Mouse (Mus musculus) embryonic facial prominence, embryonic 15.5 days (tissue): ENCODE measurements at regions not wholly inside any gene's neighbourhood (a gene's known extent, or its start where the extent isn't known, plus 50 kb on each side); places are given as distances from the start of the nearest gene placed in this dataset.

ENCODE experiments used
- ATAC-seq: fragments of 200-750 bp; cut with Nextera tagmentation; 2 replicates; pipeline ENCODE4 v1.8.0; 2017; ENCODE audit warnings: low read depth, moderate TSS enrichment; ENCODE audit not compliant: insufficient number of reproducible peaks, low FRiP score, low TSS enrichment
- H3K27ac ChIP-seq: fragments of 300-500 bp; sonication (generic); replicated peaks from 2 replicates; pipeline ENCODE4 v1.5.1; 2015; ENCODE audit warnings: mild to moderate bottlenecking, inconsistent platforms
- H3K27me3 ChIP-seq: fragments of 300-500 bp; sonication (generic); 2 replicates; pipeline ENCODE4 v1.6.1; 2015; ENCODE audit warnings: inconsistent platforms
- H3K36me3 ChIP-seq: fragments of 300-500 bp; sonication (generic); 2 replicates; pipeline ENCODE4 v1.6.1; 2015; ENCODE audit warnings: mild to moderate bottlenecking, inconsistent platforms
- H3K4me1 ChIP-seq: fragments of 300-500 bp; sonication (generic); 2 replicates; pipeline ENCODE4 v1.6.1; 2015; ENCODE audit warnings: inconsistent platforms
- H3K4me2 ChIP-seq: fragments of 300-500 bp; sonication (generic); replicated peaks from 2 replicates; pipeline ENCODE4 v1.6.1; 2015; ENCODE audit warnings: mild to moderate bottlenecking, inconsistent platforms
- H3K4me3 ChIP-seq: fragments of 300-500 bp; sonication (generic); replicated peaks from 2 replicates; pipeline ENCODE4 v1.5.1; 2015; ENCODE audit warnings: mild to moderate bottlenecking, inconsistent platforms
- H3K9ac ChIP-seq: fragments of 300-500 bp; sonication (generic); 2 replicates; pipeline ENCODE4 v1.6.1; 2015; ENCODE audit warnings: inconsistent platforms
- H3K9me3 ChIP-seq: fragments of 300-500 bp; sonication (generic); replicated peaks from 2 replicates; pipeline ENCODE4 v1.6.1; 2016; ENCODE audit warnings: inconsistent platforms
- WGBS: fragments of 180-500 bp; shearing (Covaris S2); methylation state at CpG from one replicate; pipeline ENCODE4 v1.1.7; 2015; 5-methylcytosine and 5-hydroxymethylcytosine counted together

DNA sequence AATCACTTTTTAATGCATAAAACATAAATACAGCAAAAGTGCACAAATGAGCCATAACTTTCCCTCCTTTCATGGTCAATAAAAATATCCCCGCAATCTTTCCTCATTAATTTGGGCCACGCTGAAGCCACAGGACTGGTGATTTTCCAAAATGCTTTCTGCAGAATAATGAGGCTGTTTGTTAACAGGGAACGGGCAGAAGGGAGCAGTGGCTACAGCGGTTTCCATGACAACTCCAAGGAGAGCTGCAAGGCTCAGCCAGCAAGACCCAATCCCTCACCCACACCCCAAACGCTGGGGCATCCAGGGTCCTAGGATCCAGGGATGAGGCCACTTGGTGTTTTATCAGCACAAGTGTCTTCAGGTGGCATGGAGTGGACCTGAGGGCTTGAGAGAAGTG lies 248.2 kb upstream of the Kcnab2 start:
- no peak for ATAC-seq

DNA sequence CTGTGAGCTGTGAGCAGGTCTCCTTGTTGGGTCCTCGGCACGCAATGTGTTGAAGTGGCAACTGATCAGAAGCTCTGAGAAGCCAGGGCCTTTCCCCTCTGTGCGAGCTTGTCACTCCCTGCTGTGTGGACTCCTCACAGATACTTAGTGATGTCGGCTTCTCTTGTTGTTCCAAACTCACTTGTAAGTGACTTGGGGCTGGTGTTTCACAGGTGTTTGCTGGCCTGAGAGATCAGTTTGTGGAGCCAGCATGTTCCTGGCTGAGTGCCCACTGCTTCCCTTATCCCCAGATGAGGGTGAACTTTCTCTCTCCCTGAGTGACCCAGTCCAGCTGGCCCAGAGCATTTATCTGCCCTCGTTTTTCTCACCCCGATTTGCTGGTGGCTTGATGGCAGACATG lies 247.8 kb upstream of the Kcnab2 start:
- Histone ChIP-seq H3K4me1 (no peaks in the 10 kb centered on the region), H3K27me3 (peaks cover 10% of the 10 kb centered on the region; the same call in 1 of the 2 replicates), H3K9me3 (no peaks in the 10 kb centered on the region), H3K27ac (no peak overlapping the region), H3K36me3 (no peaks in the 10 kb centered on the region), H3K9ac (no peak overlapping the region), H3K4me3 (no peak overlapping the region), H3K4me2 (no peak overlapping the region)
- WGBS: 47% methylated on average over 6 of the region's 6 CpGs
- ATAC-seq: no peak

More for the DNA sequence above, 248.2 kb upstream of the Kcnab2 start:
- 58% methylated on average over 5 of the region's 5 CpGs for WGBS
- H3K4me2 ChIP-seq: no peak overlapping the region
- H3K27me3 ChIP-seq: peaks cover 10% of the 10 kb centered on the region; the same call in 1 of the 2 replicates
- H3K4me3 ChIP-seq: no peak overlapping the region
- no peak overlapping the region for H3K27ac ChIP-seq
- no peak overlapping the region for H3K9ac ChIP-seq
- H3K9me3 ChIP-seq: no peaks in the 10 kb centered on the region
- H3K36me3 ChIP-seq: no peaks in the 10 kb centered on the region
- H3K4me1 ChIP-seq: no peaks in the 10 kb centered on the region

DNA sequence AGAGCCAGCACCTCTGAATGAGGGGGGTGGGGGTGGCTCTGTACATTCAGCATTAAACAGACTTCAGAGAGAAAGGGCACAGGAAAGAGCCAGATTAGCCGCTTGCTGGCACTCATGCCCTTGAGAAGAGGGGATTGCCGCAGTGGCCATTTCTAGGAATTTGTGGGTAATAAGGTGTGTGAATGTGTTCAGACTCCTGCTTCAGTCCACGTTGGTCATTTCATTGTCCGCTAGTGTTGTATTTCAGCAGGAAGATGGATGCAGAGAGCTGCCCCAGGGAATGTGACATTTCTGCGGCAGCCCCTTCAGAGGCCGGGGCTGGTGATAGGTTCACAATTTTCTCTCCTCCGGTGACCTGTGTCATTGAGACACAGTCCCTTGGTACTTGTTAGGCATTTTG lies 247.1 kb upstream of the Kcnab2 start:
- 39% methylated on average over 7 of the region's 7 CpGs for WGBS
- H3K9ac ChIP-seq: no peak overlapping the region
- no peaks in the 10 kb centered on the region for H3K36me3 ChIP-seq
- ATAC-seq: no peak
- no peak overlapping the region for H3K4me2 ChIP-seq
- peaks cover 10% of the 10 kb centered on the region; the same call in 1 of the 2 replicates for H3K27me3 ChIP-seq
- no peaks in the 10 kb centered on the region for H3K9me3 ChIP-seq
- H3K4me3 ChIP-seq: no peak overlapping the region
- no peaks in the 10 kb centered on the region for H3K4me1 ChIP-seq
- no peak overlapping the region for H3K27ac ChIP-seq

DNA sequence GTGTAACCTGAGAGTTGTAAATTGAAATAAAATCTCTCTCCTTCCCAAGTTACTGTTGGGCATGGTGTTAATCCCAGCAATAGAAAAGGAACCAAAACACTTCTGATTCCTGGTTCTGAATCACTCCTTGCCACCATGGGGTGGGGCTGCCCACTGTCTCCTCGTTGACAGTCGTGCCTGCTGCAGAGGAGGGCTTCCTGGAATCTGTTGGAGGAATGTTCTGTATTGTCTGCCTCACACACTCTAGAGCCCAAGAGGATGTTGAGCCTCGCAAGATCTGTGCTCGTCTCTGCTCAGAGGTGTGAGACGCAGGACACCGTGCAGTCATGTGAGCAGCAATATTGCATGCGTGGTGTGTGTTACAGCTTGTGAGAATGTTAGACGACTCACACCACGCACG lies 246.4 kb upstream of the Kcnab2 start:
- H3K9me3 ChIP-seq: no peaks in the 10 kb centered on the region
- H3K36me3 ChIP-seq: no peaks in the 10 kb centered on the region
- peaks cover 10% of the 10 kb centered on the region; the same call in 1 of the 2 replicates for H3K27me3 ChIP-seq
- H3K4me2 ChIP-seq: no peak overlapping the region
- H3K9ac ChIP-seq: no peak overlapping the region
- no peak overlapping the region for H3K4me3 ChIP-seq
- ATAC-seq: no peak
- WGBS: 54% methylated on average over 10 of the region's 10 CpGs
- H3K27ac ChIP-seq: no peak overlapping the region
- no peaks in the 10 kb centered on the region for H3K4me1 ChIP-seq

DNA sequence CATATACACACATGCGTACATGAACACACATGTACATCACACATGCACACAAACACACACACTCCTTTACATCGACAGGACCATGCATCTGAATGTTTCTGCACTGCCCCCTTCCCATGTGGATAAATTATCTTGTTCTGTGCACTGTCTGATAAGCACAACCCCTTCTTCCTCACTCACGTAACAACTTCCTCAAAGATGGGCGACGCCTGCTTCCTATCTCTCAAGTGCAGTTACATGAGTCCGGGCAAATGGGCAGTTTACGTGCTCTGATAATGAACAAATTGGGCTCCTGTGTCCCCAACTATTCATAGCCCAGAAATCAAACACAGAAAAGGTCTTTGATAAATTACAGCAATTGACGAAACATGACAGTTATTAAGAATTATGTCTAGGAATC lies 242.9 kb upstream of the Kcnab2 start:
- Histone ChIP-seq H3K9me3 (no peaks in the 10 kb centered on the region), H3K4me2 (no peak overlapping the region), H3K27ac (no peak overlapping the region), H3K4me3 (no peak overlapping the region), H3K27me3 (peaks cover 10% of the 10 kb centered on the region; the same call in 1 of the 2 replicates), H3K4me1 (no peaks in the 10 kb centered on the region), H3K36me3 (no peaks in the 10 kb centered on the region), H3K9ac (no peak overlapping the region)
- 84% methylated on average over 8 of the region's 8 CpGs for WGBS
- no peak for ATAC-seq

DNA sequence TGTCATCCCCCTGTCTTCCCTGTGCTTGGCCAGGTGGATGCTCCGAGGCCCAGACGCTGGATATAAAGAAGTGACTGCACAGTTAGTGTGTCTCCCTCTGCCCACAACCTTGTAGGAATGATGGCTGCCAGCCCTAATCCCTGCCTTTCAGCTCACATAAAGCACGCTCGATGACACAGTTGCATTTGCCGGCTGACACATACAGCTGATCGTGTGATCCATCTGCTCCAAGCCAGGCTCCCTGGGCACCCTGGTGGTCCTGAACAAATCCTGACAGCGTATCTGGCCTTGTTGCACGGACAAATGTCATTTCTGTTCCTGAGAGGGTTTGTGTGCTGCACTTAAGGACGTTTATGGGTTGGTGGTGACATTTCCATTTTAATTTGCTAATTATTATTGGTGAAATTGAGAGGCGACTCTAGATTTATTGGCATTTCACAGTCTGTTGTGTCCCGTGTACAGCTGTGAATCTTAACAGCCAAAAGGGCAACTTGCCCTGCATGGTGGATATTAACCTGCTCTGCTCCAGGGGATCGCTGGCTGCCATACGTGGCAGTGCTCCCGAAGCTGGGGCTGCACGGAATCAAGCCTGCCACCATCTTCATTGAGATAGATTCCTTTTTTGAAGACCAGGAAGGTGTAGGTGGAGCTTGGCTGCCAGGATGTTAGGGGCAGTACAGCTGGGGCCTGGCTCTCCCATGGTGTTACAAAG lies 241.9 kb upstream of the Kcnab2 start:
- no peak for ATAC-seq
- H3K9me3 ChIP-seq: no peaks in the 10 kb centered on the region

DNA sequence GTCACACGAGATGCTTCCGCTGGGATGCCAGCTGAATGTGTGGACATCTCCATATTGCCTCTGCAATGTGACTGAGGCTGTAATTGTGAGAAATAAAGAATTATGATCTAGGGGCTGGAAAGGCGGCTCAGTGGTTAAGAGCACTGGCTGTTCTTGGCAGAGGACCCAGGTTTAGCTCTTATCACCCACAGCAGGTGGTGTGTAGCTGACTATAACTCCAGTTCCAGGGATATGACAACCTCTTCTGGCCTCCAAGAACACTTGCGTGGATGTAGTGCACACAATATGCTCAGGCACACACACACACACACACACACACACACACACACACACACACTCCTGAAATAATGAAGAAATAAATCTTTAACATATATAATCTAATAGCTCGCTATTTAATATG lies 232.7 kb upstream of the Kcnab2 start:
- WGBS: 88% methylated on average over 5 of the region's 5 CpGs
- no peak for ATAC-seq

More for the DNA sequence above, 241.9 kb upstream of the Kcnab2 start:
- 83% methylated on average over 15 of the region's 15 CpGs for WGBS
- Histone ChIP-seq H3K4me1 (no peaks in the 10 kb centered on the region), H3K27ac (no peak overlapping the region), H3K36me3 (no peaks in the 10 kb centered on the region), H3K27me3 (peaks cover 7% of the 10 kb centered on the region; the same call in 1 of the 2 replicates), H3K4me3 (no peak overlapping the region), H3K9ac (no peak overlapping the region), H3K4me2 (no peak overlapping the region)

DNA sequence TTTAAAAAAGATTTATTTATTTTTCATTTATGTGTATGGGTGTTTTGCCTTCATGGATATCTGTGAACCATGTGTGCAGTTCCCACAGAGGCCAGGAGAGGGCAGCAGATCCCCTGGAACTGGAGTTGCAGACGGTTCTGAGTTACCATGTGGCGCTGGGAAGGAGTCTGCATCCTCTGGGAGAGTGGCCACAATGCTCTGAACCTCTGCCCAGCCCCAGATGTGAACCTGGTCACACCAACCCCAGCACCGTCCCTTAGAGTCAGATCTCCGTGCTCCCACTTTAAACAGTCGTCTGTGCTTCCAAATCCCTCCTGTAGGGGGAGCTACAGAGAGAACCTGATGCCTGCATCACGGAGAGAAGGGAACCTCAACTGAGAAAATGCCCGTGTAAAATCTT lies 222.5 kb upstream of the Kcnab2 start:
- Histone ChIP-seq H3K27me3 (0 out of 2 replicates have a peak, but pooled peaks cover 3% of the 10 kb centered on the region), H3K4me3 (no peak overlapping the region), H3K9me3 (0 out of 2 replicates have a peak, but pooled peaks cover 4% of the 10 kb centered on the region), H3K36me3 (no peaks in the 10 kb centered on the region), H3K4me2 (no peak overlapping the region), H3K9ac (no peak overlapping the region), H3K4me1 (no peaks in the 10 kb centered on the region), H3K27ac (no peak overlapping the region)
- ATAC-seq: no peak
- 77% methylated on average over 7 of the region's 7 CpGs for WGBS

More for the DNA sequence above, 232.7 kb upstream of the Kcnab2 start:
- Histone ChIP-seq H3K4me1 (no peaks in the 10 kb centered on the region), H3K36me3 (no peaks in the 10 kb centered on the region), H3K4me2 (no peak overlapping the region), H3K4me3 (no peak overlapping the region), H3K27ac (no peak overlapping the region), H3K27me3 (no peaks in the 10 kb centered on the region), H3K9me3 (no peaks in the 10 kb centered on the region), H3K9ac (no peak overlapping the region)

DNA sequence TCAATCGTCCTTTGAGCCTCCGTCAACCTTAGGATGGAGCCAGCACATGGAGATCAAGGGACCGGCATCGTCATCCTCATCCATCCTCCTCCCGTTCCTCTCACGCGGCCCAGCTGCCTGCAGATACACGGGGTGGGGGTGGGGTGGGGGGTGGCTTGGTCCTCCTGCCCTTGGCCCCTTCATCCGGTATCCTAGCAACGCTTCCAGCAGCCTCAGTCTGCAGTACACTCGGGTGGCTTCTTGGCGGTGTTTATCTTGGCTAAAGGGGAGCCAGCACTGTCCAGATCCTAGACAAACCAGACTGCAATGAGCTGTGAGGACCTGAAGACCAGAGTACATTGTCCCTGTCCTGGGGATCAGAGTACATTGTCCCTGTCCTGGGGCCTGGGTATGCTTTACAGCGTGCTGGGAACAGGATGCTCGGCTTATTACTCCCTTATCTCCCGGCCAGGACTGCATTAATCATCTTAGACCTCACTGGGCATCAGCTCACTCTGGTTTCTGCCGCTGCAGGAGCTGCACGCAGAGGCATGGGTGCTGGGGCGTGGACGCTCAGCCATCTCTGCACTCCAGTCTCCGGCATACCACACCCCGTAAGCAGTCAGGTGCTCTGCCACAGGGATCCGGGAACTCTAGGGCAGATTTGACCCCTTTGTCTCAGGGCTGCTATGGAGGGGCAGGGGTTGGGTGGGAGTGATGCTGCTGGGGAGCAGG lies 219.7 kb upstream of the Kcnab2 start:
- no peak overlapping the region for H3K9ac ChIP-seq
- H3K27me3 ChIP-seq: 0 out of 2 replicates have a peak, but pooled peaks cover 3% of the 10 kb centered on the region
- ATAC-seq: no peak
- WGBS: 55% methylated on average over 22 of the region's 22 CpGs
- no peak overlapping the region for H3K27ac ChIP-seq
- no peak overlapping the region for H3K4me3 ChIP-seq
- no peak overlapping the region for H3K4me2 ChIP-seq
- H3K4me1 ChIP-seq: no peaks in the 10 kb centered on the region
- no peaks in the 10 kb centered on the region for H3K36me3 ChIP-seq
- H3K9me3 ChIP-seq: 0 out of 2 replicates have a peak, but pooled peaks cover 4% of the 10 kb centered on the region

DNA sequence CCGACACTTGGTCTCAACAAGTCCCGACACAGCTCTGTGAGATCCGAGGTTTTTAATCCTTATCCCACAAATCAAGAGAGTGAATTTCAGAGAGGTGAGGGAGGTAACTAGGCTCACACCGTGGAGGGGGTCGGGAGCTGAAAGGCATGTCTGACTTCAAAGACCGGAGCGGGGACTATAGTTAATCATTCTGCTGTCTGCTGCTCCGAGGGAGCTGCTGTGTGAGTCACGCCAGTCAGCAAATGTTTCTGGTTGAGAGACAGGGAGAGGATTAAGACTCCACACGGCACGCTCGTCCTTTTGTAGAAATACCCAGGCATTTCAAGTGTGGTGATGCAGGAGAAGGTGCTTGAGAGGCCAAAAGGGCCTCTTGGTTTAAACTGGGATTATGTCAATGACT lies 214.1 kb upstream of the Kcnab2 start:
- no peaks in the 10 kb centered on the region for H3K9me3 ChIP-seq
- no peak for ATAC-seq

DNA sequence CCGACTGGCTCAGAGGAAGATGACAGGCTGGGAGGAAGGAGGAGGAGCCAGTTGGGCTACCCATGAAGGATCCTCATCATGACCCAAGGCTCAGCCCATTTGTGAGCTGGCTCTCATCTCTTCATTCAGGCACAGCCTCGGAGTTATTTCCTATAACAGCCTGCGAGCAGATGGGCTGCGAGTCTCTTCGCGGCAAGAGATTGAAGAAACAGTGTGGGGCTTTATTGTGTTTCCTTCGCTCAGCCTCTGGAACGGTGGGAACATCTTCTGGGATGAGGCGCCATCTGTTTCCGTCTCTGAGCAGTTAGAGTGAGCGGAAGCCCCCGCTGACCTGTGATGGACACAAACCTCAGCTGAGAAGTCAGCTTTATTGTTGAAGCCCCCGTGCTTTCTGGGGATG lies 213.6 kb upstream of the Kcnab2 start:
- H3K4me1 ChIP-seq: no peaks in the 10 kb centered on the region
- H3K36me3 ChIP-seq: no peaks in the 10 kb centered on the region
- no peak overlapping the region for H3K4me2 ChIP-seq
- ATAC-seq: no peak
- H3K4me3 ChIP-seq: no peak overlapping the region
- H3K9ac ChIP-seq: no peak overlapping the region
- no peak overlapping the region for H3K27ac ChIP-seq
- no peaks in the 10 kb centered on the region for H3K27me3 ChIP-seq
- no peaks in the 10 kb centered on the region for H3K9me3 ChIP-seq
- 82% methylated on average over 12 of the region's 13 CpGs for WGBS

More for the DNA sequence above, 214.1 kb upstream of the Kcnab2 start:
- H3K4me1 ChIP-seq: no peaks in the 10 kb centered on the region
- H3K27me3 ChIP-seq: no peaks in the 10 kb centered on the region
- H3K27ac ChIP-seq: no peak overlapping the region
- H3K4me2 ChIP-seq: no peak overlapping the region
- WGBS: 52% methylated on average over 12 of the region's 12 CpGs
- no peaks in the 10 kb centered on the region for H3K36me3 ChIP-seq
- H3K9ac ChIP-seq: no peak overlapping the region
- H3K4me3 ChIP-seq: no peak overlapping the region
